Mouse (Mus musculus): ENCODE data around the gene Ppip5k1. TPM values are rescaled to one million over a fixed set of nuclear protein-coding genes. Genes with fewer than 3 reads are reported as not detected.
A peak's percentile ranks its signal among the peaks of the same experiment; 100 is the strongest.
"Not testable (repeated sequence)": the region's sequence is repeated elsewhere in the genome, so short reads cannot be mapped to it uniquely, and the experiment has no call there.

The Ppip5k1 gene
- polyA plus RNA-seq (2014; fragmentation: Nextera tagmentation; extraction: Ambion mirVana), result 10.5 and 10.8 TPM in 2 replicates

- Histone ChIP-seq H3K27ac (ENCODE audit: low read depth) (no peak within 1 kb of the TSS; the same call in 1 of the 2 replicates), H3K9me3 (ENCODE audit: low read depth, low read length) (no peaks in the 10 kb centered on the region), H3K9ac (peak within 1 kb of the TSS; percentile 63), H3K27me3 (ENCODE audit: insufficient read depth, low read length) (peaks cover 18% of the 10 kb centered on the region), H3K36me3 (ENCODE audit: insufficient read depth) (no peaks in the 10 kb centered on the region), H3K4me1 (ENCODE audit: insufficient read depth) (no peaks in the 10 kb centered on the region; the same call in 1 of the 2 replicates), H3K4me3 (ENCODE audit: low read depth, low read length) (peak within 1 kb of the TSS; percentile 67), H3K4me2 (peak within 1 kb of the TSS; percentile 90)
- ATAC-seq (ENCODE audit: insufficient read depth), result peak; percentile 96
- under 1% methylated on average over 58 of the region's 58 CpGs for WGBS
- TF ChIP-seq CTCF (IDR thresholded peaks at IDR 0.05; ENCODE audit: low read depth), result peak; percentile 98
- peak; percentile 98 for DNase-seq
Observed at GRCm38 (mm10) chr2:121354820-121355592, at the start of gene Ppip5k1. TSS of gene Ppip5k1 (minus strand) at chr2:121355396.

GRCm38 (mm10) chr2:121403296-121403695 lies 48.1 kb upstream of the Ppip5k1 start:
- Histone ChIP-seq H3K4me1 (ENCODE audit: insufficient read depth) (no peaks in the 10 kb centered on the region), H3K36me3 (ENCODE audit: insufficient read depth) (no peaks in the 10 kb centered on the region), H3K9me3 (ENCODE audit: low read depth, low read length) (no peaks in the 10 kb centered on the region), H3K4me3 (ENCODE audit: low read depth, low read length) (no peak overlapping the region), H3K27me3 (ENCODE audit: insufficient read depth, low read length) (no peaks in the 10 kb centered on the region), H3K27ac (ENCODE audit: low read depth) (no peak overlapping the region), H3K9ac (no peak overlapping the region), H3K4me2 (no peak overlapping the region)
- DNase-seq (no peak), ATAC-seq (ENCODE audit: insufficient read depth) (no peak)
- no peak for TF ChIP-seq CTCF (IDR thresholded peaks at IDR 0.05; ENCODE audit: low read depth)

- 15% methylated on average over 8 of the region's 8 CpGs for whole genome bisulfite sequencing
- no peak for ATAC-seq (ENCODE audit: insufficient read depth)
Observed at GRCm38 (mm10) chr2:121396624-121397023, 41.4 kb upstream of the Ppip5k1 start.

GRCm38 (mm10) chr2:121386961-121387575 lies 31.9 kb upstream of the Ppip5k1 start, which contains the start of gene Strc:
TSS of gene Strc (minus strand) at chr2:121387168.
- H3K4me1 ChIP-seq (ENCODE audit: insufficient read depth); H3K9ac ChIP-seq; H3K27me3 ChIP-seq (ENCODE audit: insufficient read depth, low read length); H3K4me3 ChIP-seq (ENCODE audit: low read depth, low read length); H3K9me3 ChIP-seq (ENCODE audit: low read depth, low read length); H3K4me2 ChIP-seq; H3K27ac ChIP-seq (ENCODE audit: low read depth); H3K36me3 ChIP-seq (ENCODE audit: insufficient read depth); DNase-seq; ATAC-seq (ENCODE audit: insufficient read depth): not testable (repeated sequence)
- 91% methylated on average over 14 of the region's 17 CpGs for WGBS

More at GRCm38 (mm10) chr2:121396624-121397023, 41.4 kb upstream of the Ppip5k1 start:
- Histone ChIP-seq H3K27me3 (ENCODE audit: insufficient read depth, low read length) (no peaks in the 10 kb centered on the region), H3K9me3 (ENCODE audit: low read depth, low read length) (no peaks in the 10 kb centered on the region), H3K4me2 (no peak overlapping the region), H3K4me3 (ENCODE audit: low read depth, low read length) (no peak overlapping the region), H3K4me1 (ENCODE audit: insufficient read depth) (no peaks in the 10 kb centered on the region), H3K9ac (no peak overlapping the region), H3K27ac (ENCODE audit: low read depth) (no peak overlapping the region), H3K36me3 (ENCODE audit: insufficient read depth) (no peaks in the 10 kb centered on the region)
- peak; percentile 81 for TF ChIP-seq CTCF (IDR thresholded peaks at IDR 0.05; ENCODE audit: low read depth)
- peak; percentile 95 for DNase-seq

GRCm38 (mm10) chr2:121374766-121375165 lies 19.6 kb upstream of the Ppip5k1 start:
- no peaks in the 10 kb centered on the region for H3K36me3 ChIP-seq (ENCODE audit: insufficient read depth)
- no peak overlapping the region for H3K4me2 ChIP-seq
- 48% methylated on average over 2 of the region's 2 CpGs for WGBS
- H3K9me3 ChIP-seq (ENCODE audit: low read depth, low read length), result no peaks in the 10 kb centered on the region
- ATAC-seq (ENCODE audit: insufficient read depth) (no peak), DNase-seq (no peak)
- no peak overlapping the region for H3K27ac ChIP-seq (ENCODE audit: low read depth)
- H3K4me1 ChIP-seq (ENCODE audit: insufficient read depth), result no peaks in the 10 kb centered on the region
- no peak overlapping the region for H3K4me3 ChIP-seq (ENCODE audit: low read depth, low read length)
- H3K9ac ChIP-seq, result no peak overlapping the region
- no peak for TF ChIP-seq CTCF (IDR thresholded peaks at IDR 0.05; ENCODE audit: low read depth)
- no peaks in the 10 kb centered on the region for H3K27me3 ChIP-seq (ENCODE audit: insufficient read depth, low read length)

GRCm38 (mm10) chr2:121372266-121372665 lies 17.1 kb upstream of the Ppip5k1 start:
- Histone ChIP-seq H3K9me3 (ENCODE audit: low read depth, low read length) (no peaks in the 10 kb centered on the region), H3K27ac (ENCODE audit: low read depth) (no peak overlapping the region), H3K36me3 (ENCODE audit: insufficient read depth) (no peaks in the 10 kb centered on the region), H3K9ac (no peak overlapping the region), H3K4me1 (ENCODE audit: insufficient read depth) (no peaks in the 10 kb centered on the region), H3K4me3 (ENCODE audit: low read depth, low read length) (no peak overlapping the region), H3K27me3 (ENCODE audit: insufficient read depth, low read length) (no peaks in the 10 kb centered on the region), H3K4me2 (no peak overlapping the region)
- TF ChIP-seq CTCF (IDR thresholded peaks at IDR 0.05; ENCODE audit: low read depth), result no peak
- WGBS, result 63% methylated on average over 3 of the region's 3 CpGs
- no peak for DNase-seq
- ATAC-seq (ENCODE audit: insufficient read depth), result no peak

- Histone ChIP-seq H3K9me3 (ENCODE audit: low read depth, low read length) (no peaks in the 10 kb centered on the region), H3K27me3 (ENCODE audit: insufficient read depth, low read length) (no peaks in the 10 kb centered on the region), H3K4me2 (no peak overlapping the region), H3K4me3 (ENCODE audit: low read depth, low read length) (no peak overlapping the region), H3K9ac (no peak overlapping the region), H3K4me1 (ENCODE audit: insufficient read depth) (no peaks in the 10 kb centered on the region), H3K27ac (ENCODE audit: low read depth) (no peak overlapping the region), H3K36me3 (ENCODE audit: insufficient read depth) (no peaks in the 10 kb centered on the region)
- no peak for ATAC-seq (ENCODE audit: insufficient read depth)
- 73% methylated on average over 5 of the region's 5 CpGs for WGBS
- no peak for TF ChIP-seq CTCF (IDR thresholded peaks at IDR 0.05; ENCODE audit: low read depth)
- DNase-seq, result no peak
Observed at GRCm38 (mm10) chr2:121370921-121371320, 15.7 kb upstream of the Ppip5k1 start.
